In the genomic region with DNA sequence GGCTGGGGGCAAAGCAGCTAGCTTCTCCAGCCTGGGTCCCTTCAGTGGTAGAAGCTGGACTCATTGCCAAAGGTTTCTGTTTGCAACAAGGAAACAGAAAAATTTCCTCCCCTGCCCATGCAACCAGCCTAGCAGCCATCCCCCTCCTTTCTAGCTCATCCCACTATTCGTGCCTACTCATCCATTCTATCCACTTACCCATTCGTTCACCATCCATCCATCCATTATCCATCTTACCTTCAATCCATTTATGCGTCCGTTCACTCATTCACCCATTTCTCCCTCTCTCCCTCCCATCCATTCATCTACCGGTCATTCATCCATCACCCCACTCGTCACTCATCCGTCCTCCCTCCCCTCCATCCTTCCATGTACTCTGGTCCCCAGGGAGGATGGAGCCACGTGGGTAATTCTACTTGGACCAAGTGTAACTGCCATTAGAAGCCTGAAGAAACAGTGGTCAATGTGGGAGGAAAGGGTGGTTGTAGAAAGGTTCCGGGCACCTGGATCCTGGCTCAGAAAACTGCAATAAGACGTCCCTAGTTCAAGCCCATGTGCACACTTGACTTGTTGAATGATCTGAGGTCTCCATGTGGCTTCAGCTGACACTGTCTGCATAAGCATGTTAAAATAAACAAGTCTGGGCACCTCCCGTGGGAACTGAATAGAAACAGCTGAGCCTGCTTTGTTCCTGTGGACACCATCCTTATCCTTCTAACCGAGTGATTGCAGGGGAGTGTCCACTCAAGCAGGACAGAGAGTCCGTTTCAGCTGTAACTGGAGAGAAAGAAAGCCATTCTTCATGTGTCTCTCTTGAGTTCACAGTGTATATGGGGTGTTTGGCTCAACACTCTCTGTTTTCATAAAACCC, we compare ENCODE assay signal across 7 mouse cellular contexts. TPM values are rescaled to one million over a fixed set of nuclear protein-coding genes. Genes with fewer than 3 reads are reported as not detected.
A peak's percentile ranks its signal among the peaks of the same experiment; 100 is the strongest.
DNase-seq lines count a peak whose midpoint lies in the region; ATAC-seq and TF ChIP-seq lines count a peak whose summit lies in the region.

No protein-coding gene starts in this region.

- no peak for ATAC-seq in lung, postnatal 0 days
- peak; percentile 44; the same call in 1 of the 2 replicates for ATAC-seq in forebrain, embryonic 11.5 days (replicated peaks; ENCODE audit: low FRiP score)
- ATAC-seq in limb, embryonic 13.5 days (ENCODE audit: low FRiP score, low read depth): no peak
- ATAC-seq in stomach, embryonic 16.5 days (ENCODE audit: insufficient read depth, low FRiP score): peak; percentile 11; the same call in 1 of the 2 replicates

- H3K4me2 ChIP-seq in lung, postnatal 0 days (replicated peaks; ENCODE audit: low read depth, low read length): peak overlapping the region; percentile 93
- peak overlapping the region; percentile 97 for H3K4me2 ChIP-seq in forebrain, embryonic 11.5 days (ENCODE audit: low read depth, low read length, severe bottlenecking)
- peak overlapping the region; percentile 97 for H3K4me2 ChIP-seq in limb, embryonic 13.5 days (replicated peaks)
- peak overlapping the region; percentile 74 for H3K4me2 ChIP-seq in stomach, embryonic 16.5 days (ENCODE audit: low read depth, low read length)

- H3K9ac ChIP-seq in lung, postnatal 0 days (replicated peaks; ENCODE audit: low read depth): no peak overlapping the region
- H3K9ac ChIP-seq in forebrain, embryonic 11.5 days (ENCODE audit: low read length): peak overlapping the region; percentile 75
- peak overlapping the region; percentile 77 for H3K9ac ChIP-seq in limb, embryonic 13.5 days
- H3K9ac ChIP-seq in stomach, embryonic 16.5 days (ENCODE audit: low read length): peak overlapping the region; percentile 60; the same call in 1 of the 2 replicates

- peak overlapping the region; percentile 45 for H3K4me3 ChIP-seq in lung, postnatal 0 days (ENCODE audit: low read depth, low read length)
- peak overlapping the region; percentile 63 for H3K4me3 ChIP-seq in forebrain, embryonic 11.5 days (ENCODE audit: low read depth, low read length)
- H3K4me3 ChIP-seq in limb, embryonic 13.5 days: peak overlapping the region; percentile 65
- H3K4me3 ChIP-seq in stomach, embryonic 16.5 days (replicated peaks; ENCODE audit: low read length): peak overlapping the region; percentile 51

- H3K27me3 ChIP-seq in lung, postnatal 0 days (replicated peaks; ENCODE audit: insufficient read depth, low read length): peaks cover 19% of the 10 kb centered on the region
- H3K27me3 ChIP-seq in forebrain, embryonic 11.5 days (ENCODE audit: control insufficient read depth, insufficient read depth, low read length): peaks cover 9% of the 10 kb centered on the region
- peaks cover 69% of the 10 kb centered on the region for H3K27me3 ChIP-seq in limb, embryonic 13.5 days
- H3K27me3 ChIP-seq in stomach, embryonic 16.5 days (ENCODE audit: control insufficient read depth, insufficient read depth, low read length): peaks cover 31% of the 10 kb centered on the region

- no peaks in the 10 kb centered on the region for H3K36me3 ChIP-seq in lung, postnatal 0 days (ENCODE audit: insufficient read depth, low read length)
- no peaks in the 10 kb centered on the region for H3K36me3 ChIP-seq in forebrain, embryonic 11.5 days (ENCODE audit: control insufficient read depth, insufficient read depth, low read length)
- no peaks in the 10 kb centered on the region for H3K36me3 ChIP-seq in limb, embryonic 13.5 days
- H3K36me3 ChIP-seq in stomach, embryonic 16.5 days (ENCODE audit: control insufficient read depth, insufficient read depth, low read length): no peaks in the 10 kb centered on the region

- DNase-seq in lung, postnatal 0 days (ENCODE audit: low spot score): peak; percentile 10
- no peak for DNase-seq in lung, postnatal 36 days
- DNase-seq in forebrain, embryonic 11.5 days (ENCODE audit: low spot score): no peak
- no peak for DNase-seq in layer of hippocampus, postnatal 10 days (ENCODE audit: low spot score in 2 of 2)
- no peak for DNase-seq in urinary bladder, postnatal 14 days (ENCODE audit: low spot score)

- WGBS in lung, postnatal 0 days: 11% methylated on average over 13 of the region's 13 CpGs
- 14% methylated on average over 13 of the region's 13 CpGs for WGBS in forebrain, embryonic 11.5 days
- 20% methylated on average over 13 of the region's 13 CpGs for WGBS in limb, embryonic 13.5 days
- 15% methylated on average over 13 of the region's 13 CpGs for WGBS in stomach, embryonic 16.5 days

- no peak for TF ChIP-seq EP300 in lung, postnatal 0 days (IDR thresholded peaks at IDR 0.05)

- no peak for TF ChIP-seq CTCF in lung, postnatal 0 days (IDR thresholded peaks at IDR 0.05)

- no peak overlapping the region for H3K27ac ChIP-seq in lung, postnatal 0 days (ENCODE audit: low read length)
- no peak overlapping the region for H3K27ac ChIP-seq in forebrain, embryonic 11.5 days (ENCODE audit: low read depth, low read length)
- no peak overlapping the region for H3K27ac ChIP-seq in limb, embryonic 13.5 days
- H3K27ac ChIP-seq in stomach, embryonic 16.5 days (ENCODE audit: low read length): no peak overlapping the region

- peaks cover 5% of the 10 kb centered on the region; the same call in 1 of the 2 replicates for H3K4me1 ChIP-seq in lung, postnatal 0 days (ENCODE audit: insufficient read depth, low read depth, low read length)
- H3K4me1 ChIP-seq in forebrain, embryonic 11.5 days (replicated peaks; ENCODE audit: control insufficient read depth, insufficient read depth, low read length): no peaks in the 10 kb centered on the region
- H3K4me1 ChIP-seq in limb, embryonic 13.5 days: peaks cover 22% of the 10 kb centered on the region
- H3K4me1 ChIP-seq in stomach, embryonic 16.5 days (ENCODE audit: control insufficient read depth, insufficient read depth, low read length): 0 out of 2 replicates have a peak, but pooled peaks cover 4% of the 10 kb centered on the region

- no peaks in the 10 kb centered on the region for H3K9me3 ChIP-seq in lung, postnatal 0 days (ENCODE audit: low read length)
- no peaks in the 10 kb centered on the region for H3K9me3 ChIP-seq in forebrain, embryonic 11.5 days (ENCODE audit: control insufficient read depth, low read length)
- H3K9me3 ChIP-seq in limb, embryonic 13.5 days: no peaks in the 10 kb centered on the region
- no peaks in the 10 kb centered on the region for H3K9me3 ChIP-seq in stomach, embryonic 16.5 days (replicated peaks; ENCODE audit: control insufficient read depth, low read length)

RNA-seq across cellular contexts. Expression of gene Dusp15, which starts 0.6 kb away (rescaled TPM):
- polyA plus RNA-seq in lung, postnatal 0 days (2015; fragmentation: Nextera tagmentation; extraction: Ambion mirVana): not detected in 2 replicates
- polyA plus RNA-seq in forebrain, embryonic 11.5 days (2014; fragmentation: Nextera tagmentation; extraction: Ambion mirVana): 0.80 and 0.99 TPM in 2 replicates
- polyA plus RNA-seq in limb, embryonic 13.5 days (2015; fragmentation: Nextera tagmentation; extraction: Ambion mirVana): 0.56 and 0.75 TPM in 2 replicates
- 0.06 and 0.24 TPM in 2 replicates for polyA plus RNA-seq in stomach, embryonic 16.5 days (2015; fragmentation: Nextera tagmentation; extraction: Ambion mirVana)
- total RNA-seq in layer of hippocampus, postnatal 10 days (2021): 10 to 100 TPM; 21.4 to 24.0 TPM

RNA-seq across cellular contexts. Expression of gene Ttll9, which starts 10.2 kb away (rescaled TPM):
- polyA plus RNA-seq in lung, postnatal 0 days (2015; fragmentation: Nextera tagmentation; extraction: Ambion mirVana): 1.1 and 1.8 TPM in 2 replicates
- polyA plus RNA-seq in forebrain, embryonic 11.5 days (2014; fragmentation: Nextera tagmentation; extraction: Ambion mirVana): 1.5 and 1.6 TPM in 2 replicates
- 0.32 and 0.39 TPM in 2 replicates for polyA plus RNA-seq in limb, embryonic 13.5 days (2015; fragmentation: Nextera tagmentation; extraction: Ambion mirVana)
- 0.27 TPM in 2 replicates for polyA plus RNA-seq in stomach, embryonic 16.5 days (2015; fragmentation: Nextera tagmentation; extraction: Ambion mirVana)
- total RNA-seq in layer of hippocampus, postnatal 10 days (2021): 1 to 10 TPM; 2.6 to 3.4 TPM

RNA-seq across cellular contexts. Expression of gene Foxs1, which starts 19.1 kb away (rescaled TPM):
- polyA plus RNA-seq in lung, postnatal 0 days (2015; fragmentation: Nextera tagmentation; extraction: Ambion mirVana): 11.0 and 13.2 TPM in 2 replicates
- 1.4 and 2.3 TPM in 2 replicates for polyA plus RNA-seq in forebrain, embryonic 11.5 days (2014; fragmentation: Nextera tagmentation; extraction: Ambion mirVana)
- polyA plus RNA-seq in limb, embryonic 13.5 days (2015; fragmentation: Nextera tagmentation; extraction: Ambion mirVana): 0.65 and 0.66 TPM in 2 replicates
- 4.5 and 5.3 TPM in 2 replicates for polyA plus RNA-seq in stomach, embryonic 16.5 days (2015; fragmentation: Nextera tagmentation; extraction: Ambion mirVana)
- 1 to 10 TPM; 1.5 TPM for total RNA-seq in layer of hippocampus, postnatal 10 days (2021)

RNA-seq across cellular contexts. Expression of gene Mylk2, which starts 40.9 kb away (rescaled TPM):
- polyA plus RNA-seq in lung, postnatal 0 days (2015; fragmentation: Nextera tagmentation; extraction: Ambion mirVana): 0.04 TPM in 1 of 2 replicates, not detected in the other
- not detected in 2 replicates for polyA plus RNA-seq in forebrain, embryonic 11.5 days (2014; fragmentation: Nextera tagmentation; extraction: Ambion mirVana)
- 0.05 and 0.08 TPM in 2 replicates for polyA plus RNA-seq in limb, embryonic 13.5 days (2015; fragmentation: Nextera tagmentation; extraction: Ambion mirVana)
- polyA plus RNA-seq in stomach, embryonic 16.5 days (2015; fragmentation: Nextera tagmentation; extraction: Ambion mirVana): 0.07 and 1.8 TPM in 2 replicates
- total RNA-seq in layer of hippocampus, postnatal 10 days (2021): not detected

Comparison
In these comparisons a context has a peak if more than half of its experiments do, and no peak if none do; other contexts are left out.
1. ATAC-seq: peak in forebrain, embryonic 11.5 days (single experiment) and stomach, embryonic 16.5 days (single experiment); none in lung, postnatal 0 days (single experiment) and limb, embryonic 13.5 days (single experiment).
2. Peak in every context shown above with its lines, with median percentiles within 50 percentile points of each other: H3K4me2 ChIP-seq and H3K4me3 ChIP-seq.